19 mouse cellular contexts compared by ENCODE assay signal in the genomic region with DNA sequence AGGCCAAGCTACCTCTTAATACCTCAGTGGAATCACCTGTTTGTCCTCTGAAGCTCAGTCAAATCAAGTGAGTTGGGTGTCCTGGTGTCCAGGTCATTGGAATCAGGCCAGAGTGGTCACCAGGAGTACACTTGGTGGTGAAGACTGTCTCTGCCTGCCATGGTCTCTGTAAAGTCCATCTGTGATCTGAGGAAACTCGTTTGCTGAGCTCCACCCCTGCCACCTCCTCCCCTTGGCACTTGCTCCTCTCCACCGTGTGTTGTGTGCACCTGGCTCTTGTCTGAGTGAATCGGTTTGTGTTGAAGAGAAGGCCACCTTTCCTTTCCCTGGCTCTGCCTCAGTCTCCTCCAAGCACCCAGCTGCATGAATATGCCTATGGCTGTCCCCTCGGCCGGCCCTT.
DNase-seq lines count a peak whose midpoint lies in the region; ATAC-seq and TF ChIP-seq lines count a peak whose summit lies in the region.
"Had no signal": no experiment of that assay in that cellular context is flagged by ENCODE, and none has a peak within 500 bp of the region (broad histone marks: within the 10 kb centered on the region; RNA-seq: fewer than 3 reads in every experiment).

No protein-coding gene starts in this region.

- H3K4me1 ChIP-seq in cerebellum, adult 2 months (ENCODE audit: control insufficient read depth, insufficient read depth, low read length) = peaks cover 21% of the 10 kb centered on the region
- H3K4me1 ChIP-seq: hindbrain, embryonic 15.5 days had no signal

- no peaks in the 10 kb centered on the region for H3K27me3 ChIP-seq in cerebellum, adult 2 months (ENCODE audit: control insufficient read depth, insufficient read depth, low read length)
- H3K27me3 ChIP-seq: embryonic facial prominence, embryonic 12.5 days; hindbrain, embryonic 15.5 days had no signal

- WGBS in cerebellum, adult 2 months = 30% methylated on average over 5 of the region's 5 CpGs

- DNase-seq in cerebellum, postnatal 4 days (ENCODE audit: low spot score in 2 of 2) = no peak
- peak; percentile 46 to 62 for DNase-seq in cerebellum, adult 2 months
- peak; percentile 24 to 28 for DNase-seq in cerebellum, postnatal 10 days
- no peak for DNase-seq in left cerebral cortex, postnatal 36 days (ENCODE audit: low spot score in 2 of 2)
- DNase-seq in frontal cortex, adult 2 months (ENCODE audit: extremely low spot score in 1 of 2, low spot score in 1 of 2) = no peak
- no peak for DNase-seq in gastrocnemius, adult 18-20 months (ENCODE audit: low spot score)
- DNase-seq: adrenal gland, adult 8-10 months; adrenal gland, postnatal 36 days; B cell, adult 2 months; gastrocnemius, postnatal 10 days; heart, postnatal 36 days; kidney, adult 2 months had no signal

- no peak for TF ChIP-seq CTCF in cerebellum, adult 2 months (IDR thresholded peaks at IDR 0.05; ENCODE audit: borderline replicate concordance, insufficient read depth, low read depth, low read length)

- H3K4me3 ChIP-seq in cerebellum, adult 2 months (replicated peaks; ENCODE audit: insufficient read depth, low read depth, low read length) = no peak overlapping the region
- H3K4me3 ChIP-seq: embryonic facial prominence, embryonic 12.5 days; heart, embryonic 13.5 days; hindbrain, embryonic 15.5 days had no signal

- H3K27ac ChIP-seq in cerebellum, adult 2 months (ENCODE audit: insufficient read depth, low read length) = no peak overlapping the region
- H3K27ac ChIP-seq: embryonic facial prominence, embryonic 12.5 days; heart, embryonic 13.5 days; hindbrain, embryonic 15.5 days had no signal

- ATAC-seq in cerebellum, adult (ENCODE audit: insufficient number of reproducible peaks, low FRiP score, low TSS enrichment) = peak; percentile 73; the same call in 1 of the 2 replicates
- ATAC-seq: CD4-positive, CD25-positive, alpha-beta regulatory T cell, adult 4 months; forebrain, embryonic 16.5 days; intestine, embryonic 16.5 days had no signal

- TF ChIP-seq POLR2A in cerebellum, adult 2 months (IDR thresholded peaks at IDR 0.05; ENCODE audit: borderline replicate concordance, insufficient read depth, low read length) = no peak

- intact Hi-C loops in left cerebral cortex, postnatal 36 days (cut with DNase I) = no loop called here

Comparison
In these comparisons a context has a peak if more than half of its experiments do, and no peak if none do; other contexts are left out.
1. DNase-seq: peak in cerebellum, adult 2 months (2 of 2) and cerebellum, postnatal 10 days (2 of 2); none in cerebellum, postnatal 4 days (0 of 2), left cerebral cortex, postnatal 36 days (0 of 2), frontal cortex, adult 2 months (0 of 2) and gastrocnemius, adult 18-20 months (single experiment).